Mouse (Mus musculus): ENCODE measurements around the gene Fbxw4. TPM values are rescaled to one million over a fixed set of nuclear protein-coding genes. Genes with fewer than 3 reads are reported as not detected.

Fbxw4 gene
- 10.0 and 14.6 TPM in 2 replicates for total RNA-seq (2014; rRNA removed)
- polyA plus RNA-seq (2012; rRNA removed) = 41.5 and 44.6 TPM in 2 replicates

GRCm38 (mm10) chr19:45659738-45660502 lies at the start of gene Fbxw4:
Fbxw4 (minus strand) TSS chr19:45660312.
- Histone ChIP-seq H3K36me3 (ENCODE audit: control insufficient read depth, insufficient read depth, low read length) (no peaks in the 10 kb centered on the region), H3K9ac (ENCODE audit: low read depth, low read length) (peak within 1 kb of the TSS; percentile 96), H3K4me3 (ENCODE audit: insufficient read depth, low read depth, low read length) (peak within 1 kb of the TSS; percentile 88), H3K79me2 (ENCODE audit: control insufficient read depth, insufficient read depth, low read length) (peaks cover 6% of the 10 kb centered on the region; the same call in 1 of the 2 replicates), H3K4me1 (ENCODE audit: control insufficient read depth, insufficient read depth, low read length) (peaks cover 16% of the 10 kb centered on the region), H3K27ac (replicated peaks; ENCODE audit: insufficient read depth, low read depth, low read length) (peak within 1 kb of the TSS; percentile 88), H3K27me3 (ENCODE audit: control insufficient read depth, insufficient read depth, low read length) (no peaks in the 10 kb centered on the region)
- under 1% methylated on average over 89 of the region's 94 CpGs for WGBS
- peak; percentile 34 for DNase-seq (ENCODE audit: extremely low read depth, low read depth, low spot score)
- TF ChIP-seq POLR2A (IDR thresholded peaks at IDR 0.05; ENCODE audit: extremely low read depth, insufficient read depth, low read length) = peak; percentile 79
- no peak for TF ChIP-seq CTCF (IDR thresholded peaks at IDR 0.05; ENCODE audit: low read depth, low read length)

GRCm38 (mm10) chr19:45708704-45709103 lies 48.6 kb upstream of the Fbxw4 start:
- no peaks in the 10 kb centered on the region for H3K4me1 ChIP-seq (ENCODE audit: control insufficient read depth, insufficient read depth, low read length)
- 56% methylated on average over 3 of the region's 3 CpGs for WGBS
- H3K79me2 ChIP-seq (ENCODE audit: control insufficient read depth, insufficient read depth, low read length) = no peaks in the 10 kb centered on the region
- H3K9ac ChIP-seq (ENCODE audit: low read depth, low read length) = no peak overlapping the region
- H3K27me3 ChIP-seq (ENCODE audit: control insufficient read depth, insufficient read depth, low read length) = 0 out of 2 replicates have a peak, but pooled peaks cover 2% of the 10 kb centered on the region
- no peak overlapping the region for H3K27ac ChIP-seq (replicated peaks; ENCODE audit: insufficient read depth, low read depth, low read length)
- TF ChIP-seq CTCF (IDR thresholded peaks at IDR 0.05; ENCODE audit: low read depth, low read length) = no peak
- TF ChIP-seq POLR2A (IDR thresholded peaks at IDR 0.05; ENCODE audit: extremely low read depth, insufficient read depth, low read length) = no peak
- no peak for DNase-seq (ENCODE audit: extremely low read depth, low read depth, low spot score)
- no peak overlapping the region for H3K4me3 ChIP-seq (ENCODE audit: insufficient read depth, low read depth, low read length)
- no peaks in the 10 kb centered on the region for H3K36me3 ChIP-seq (ENCODE audit: control insufficient read depth, insufficient read depth, low read length)

GRCm38 (mm10) chr19:45696281-45696600 lies 36.1 kb upstream of the Fbxw4 start:
- no peaks in the 10 kb centered on the region for H3K27me3 ChIP-seq (ENCODE audit: control insufficient read depth, insufficient read depth, low read length)
- H3K36me3 ChIP-seq (ENCODE audit: control insufficient read depth, insufficient read depth, low read length) = no peaks in the 10 kb centered on the region
- TF ChIP-seq POLR2A (IDR thresholded peaks at IDR 0.05; ENCODE audit: extremely low read depth, insufficient read depth, low read length) = no peak
- TF ChIP-seq CTCF (IDR thresholded peaks at IDR 0.05; ENCODE audit: low read depth, low read length) = no peak
- no peak for DNase-seq (ENCODE audit: extremely low read depth, low read depth, low spot score)
- no peaks in the 10 kb centered on the region for H3K4me1 ChIP-seq (ENCODE audit: control insufficient read depth, insufficient read depth, low read length)
- no peaks in the 10 kb centered on the region for H3K79me2 ChIP-seq (ENCODE audit: control insufficient read depth, insufficient read depth, low read length)
- no peak overlapping the region for H3K27ac ChIP-seq (replicated peaks; ENCODE audit: insufficient read depth, low read depth, low read length)
- H3K4me3 ChIP-seq (ENCODE audit: insufficient read depth, low read depth, low read length) = no peak overlapping the region
- WGBS = 57% methylated on average over 6 of the region's 6 CpGs
- H3K9ac ChIP-seq (ENCODE audit: low read depth, low read length) = no peak overlapping the region

- H3K4me3 ChIP-seq (ENCODE audit: insufficient read depth, low read depth, low read length) = no peak overlapping the region
- no peak overlapping the region for H3K9ac ChIP-seq (ENCODE audit: low read depth, low read length)
- H3K27ac ChIP-seq (replicated peaks; ENCODE audit: insufficient read depth, low read depth, low read length) = no peak overlapping the region
- H3K79me2 ChIP-seq (ENCODE audit: control insufficient read depth, insufficient read depth, low read length) = no peaks in the 10 kb centered on the region
- H3K36me3 ChIP-seq (ENCODE audit: control insufficient read depth, insufficient read depth, low read length) = no peaks in the 10 kb centered on the region
- no peak for TF ChIP-seq POLR2A (IDR thresholded peaks at IDR 0.05; ENCODE audit: extremely low read depth, insufficient read depth, low read length)
- no peak for TF ChIP-seq CTCF (IDR thresholded peaks at IDR 0.05; ENCODE audit: low read depth, low read length)
- WGBS = 68% methylated on average over 25 of the region's 25 CpGs
- no peaks in the 10 kb centered on the region for H3K4me1 ChIP-seq (ENCODE audit: control insufficient read depth, insufficient read depth, low read length)
- no peak for DNase-seq (ENCODE audit: extremely low read depth, low read depth, low spot score)
- H3K27me3 ChIP-seq (ENCODE audit: control insufficient read depth, insufficient read depth, low read length) = no peaks in the 10 kb centered on the region
These were observed 35.6 kb upstream of the Fbxw4 start for GRCm38 (mm10) chr19:45695496-45696280.

DNA sequence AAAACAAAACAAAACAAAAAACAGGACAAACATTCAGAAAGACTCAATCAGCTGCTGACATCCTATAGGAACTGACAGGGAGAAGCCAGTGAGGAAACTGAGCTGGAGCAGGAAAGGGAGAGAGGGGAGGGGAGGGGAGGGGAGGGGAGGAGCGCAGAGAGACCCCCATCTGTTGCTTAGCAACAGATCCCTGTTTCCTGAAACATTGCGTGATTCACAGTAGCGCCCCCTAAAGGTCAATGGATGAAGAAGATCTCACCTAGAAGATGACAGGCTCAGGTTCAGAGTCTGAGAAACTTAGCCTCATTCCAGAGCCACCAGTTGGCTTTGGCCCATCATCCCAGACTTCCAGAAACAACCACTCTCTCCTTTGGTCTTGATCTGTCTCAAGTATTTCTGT lies 33.9 kb upstream of the Fbxw4 start:
- Histone ChIP-seq H3K27me3 (ENCODE audit: control insufficient read depth, insufficient read depth, low read length) (no peaks in the 10 kb centered on the region), H3K4me1 (ENCODE audit: control insufficient read depth, insufficient read depth, low read length) (no peaks in the 10 kb centered on the region)
- 47% methylated on average over 3 of the region's 3 CpGs for WGBS

More for the DNA sequence above, 33.9 kb upstream of the Fbxw4 start:
- Histone ChIP-seq H3K36me3 (ENCODE audit: control insufficient read depth, insufficient read depth, low read length) (no peaks in the 10 kb centered on the region), H3K27ac (replicated peaks; ENCODE audit: insufficient read depth, low read depth, low read length) (no peak overlapping the region), H3K9ac (ENCODE audit: low read depth, low read length) (no peak overlapping the region), H3K4me3 (ENCODE audit: insufficient read depth, low read depth, low read length) (no peak overlapping the region), H3K79me2 (ENCODE audit: control insufficient read depth, insufficient read depth, low read length) (no peaks in the 10 kb centered on the region)
- TF ChIP-seq POLR2A (IDR thresholded peaks at IDR 0.05; ENCODE audit: extremely low read depth, insufficient read depth, low read length) (no peak), CTCF (IDR thresholded peaks at IDR 0.05; ENCODE audit: low read depth, low read length) (no peak)
- no peak for DNase-seq (ENCODE audit: extremely low read depth, low read depth, low spot score)

Measured in liver, adult 2 months (tissue).